In genomic region chr5:123015915-123016314, GRCm38 (mm10) we compare ENCODE assay signal across 8 mouse cellular contexts. TPM values are rescaled to one million over a fixed set of nuclear protein-coding genes. Genes with fewer than 3 reads are reported as not detected.
DNase-seq lines count a peak whose midpoint lies in the region; ATAC-seq lines count a peak whose summit lies in the region.

No protein-coding gene starts in this region.

- H3K36me3 ChIP-seq in embryonic facial prominence, embryonic 15.5 days = 0 out of 2 replicates have a peak, but pooled peaks cover 5% of the 10 kb centered on the region
- no peaks in the 10 kb centered on the region for H3K36me3 ChIP-seq in liver, embryonic 12.5 days
- no peaks in the 10 kb centered on the region for H3K36me3 ChIP-seq in neural tube, embryonic 14.5 days (ENCODE audit: control insufficient read depth, insufficient read depth, low read length)

- 18% methylated on average over 8 of the region's 8 CpGs for WGBS in embryonic facial prominence, embryonic 15.5 days
- WGBS in liver, embryonic 12.5 days (ENCODE audit: insufficient replicate concordance) = 19% methylated on average over 8 of the region's 8 CpGs
- 25% methylated on average over 8 of the region's 8 CpGs for WGBS in neural tube, embryonic 14.5 days

- peak overlapping the region; percentile 82 for H3K4me3 ChIP-seq in embryonic facial prominence, embryonic 15.5 days (replicated peaks)
- H3K4me3 ChIP-seq in liver, embryonic 12.5 days = peak overlapping the region; percentile 71
- peak overlapping the region; percentile 60 for H3K4me3 ChIP-seq in neural tube, embryonic 14.5 days (ENCODE audit: low read depth, low read length)

- peak; percentile 40 to 47 for DNase-seq in spleen, postnatal 36 days (ENCODE audit: low spot score in 2 of 2)
- DNase-seq in spleen, adult 18-20 months = no peak
- DNase-seq in layer of hippocampus, adult 18-20 months (ENCODE audit: low spot score in 2 of 2) = no peak
- DNase-seq in frontal cortex, postnatal 14 days (ENCODE audit: low spot score in 2 of 2) = no peak
- DNase-seq in cerebellum, postnatal 25 days = no peak

- H3K9ac ChIP-seq in embryonic facial prominence, embryonic 15.5 days = peak overlapping the region; percentile 72
- H3K9ac ChIP-seq in liver, embryonic 12.5 days = peak overlapping the region; percentile 85
- peak overlapping the region; percentile 50; the same call in 1 of the 2 replicates for H3K9ac ChIP-seq in neural tube, embryonic 14.5 days (replicated peaks; ENCODE audit: low read depth, low read length)

- H3K27ac ChIP-seq in embryonic facial prominence, embryonic 15.5 days (replicated peaks) = peak overlapping the region; percentile 95
- peak overlapping the region; percentile 91 for H3K27ac ChIP-seq in liver, embryonic 12.5 days
- H3K27ac ChIP-seq in neural tube, embryonic 14.5 days (ENCODE audit: low read depth, low read length) = no peak overlapping the region

- no peaks in the 10 kb centered on the region for H3K27me3 ChIP-seq in embryonic facial prominence, embryonic 15.5 days
- H3K27me3 ChIP-seq in liver, embryonic 12.5 days (replicated peaks) = no peaks in the 10 kb centered on the region
- H3K27me3 ChIP-seq in neural tube, embryonic 14.5 days (ENCODE audit: control insufficient read depth, insufficient read depth, low read length) = no peaks in the 10 kb centered on the region

- peak overlapping the region; percentile 87 for H3K4me2 ChIP-seq in embryonic facial prominence, embryonic 15.5 days (replicated peaks)
- peak overlapping the region; percentile 95 for H3K4me2 ChIP-seq in liver, embryonic 12.5 days
- H3K4me2 ChIP-seq in neural tube, embryonic 14.5 days (ENCODE audit: low read depth, low read length) = peak overlapping the region; percentile 49

- H3K4me1 ChIP-seq in embryonic facial prominence, embryonic 15.5 days = peaks cover 46% of the 10 kb centered on the region
- H3K4me1 ChIP-seq in liver, embryonic 12.5 days = peaks cover 67% of the 10 kb centered on the region
- peaks cover 15% of the 10 kb centered on the region; the same call in 1 of the 2 replicates for H3K4me1 ChIP-seq in neural tube, embryonic 14.5 days (ENCODE audit: control insufficient read depth, insufficient read depth, low read length)

- no peaks in the 10 kb centered on the region for H3K9me3 ChIP-seq in embryonic facial prominence, embryonic 15.5 days (replicated peaks)
- no peaks in the 10 kb centered on the region for H3K9me3 ChIP-seq in liver, embryonic 12.5 days (replicated peaks)
- H3K9me3 ChIP-seq in neural tube, embryonic 14.5 days (ENCODE audit: control insufficient read depth, low read length) = no peaks in the 10 kb centered on the region

- ATAC-seq in embryonic facial prominence, embryonic 15.5 days (ENCODE audit: insufficient number of reproducible peaks, low FRiP score, low TSS enrichment, low read depth) = no peak
- no peak for ATAC-seq in liver, embryonic 12.5 days
- ATAC-seq in neural tube, embryonic 14.5 days (ENCODE audit: low read depth) = no peak

RNA-seq across cellular contexts. Expression of gene Orai1, which starts 1.0 kb away (rescaled TPM):
- polyA plus RNA-seq in embryonic facial prominence, embryonic 15.5 days (2015; fragmentation: Nextera tagmentation; extraction: Ambion mirVana) = 16.8 and 17.3 TPM in 2 replicates
- 11.6 and 11.9 TPM in 2 replicates for polyA plus RNA-seq in liver, embryonic 12.5 days (2016; fragmentation: Nextera tagmentation; extraction: Ambion mirVana)
- 13.0 and 17.3 TPM in 2 replicates for polyA plus RNA-seq in neural tube, embryonic 14.5 days (2014; fragmentation: Nextera tagmentation; extraction: Ambion mirVana)
- 10 to 100 TPM; 11.2 to 11.9 TPM for total RNA-seq in layer of hippocampus, adult 18-20 months (2021)

RNA-seq across cellular contexts. Expression of gene Kdm2b, which starts 26.3 kb away (rescaled TPM):
- 42.9 and 43.9 TPM in 2 replicates for polyA plus RNA-seq in embryonic facial prominence, embryonic 15.5 days (2015; fragmentation: Nextera tagmentation; extraction: Ambion mirVana)
- polyA plus RNA-seq in liver, embryonic 12.5 days (2016; fragmentation: Nextera tagmentation; extraction: Ambion mirVana) = 28.9 and 30.6 TPM in 2 replicates
- 82.7 and 92.6 TPM in 2 replicates for polyA plus RNA-seq in neural tube, embryonic 14.5 days (2014; fragmentation: Nextera tagmentation; extraction: Ambion mirVana)
- 10 to 100 TPM; 33.5 to 39.4 TPM for total RNA-seq in layer of hippocampus, adult 18-20 months (2021)

RNA-seq across cellular contexts. Expression of gene Morn3, which starts 30.9 kb away (rescaled TPM):
- polyA plus RNA-seq in embryonic facial prominence, embryonic 15.5 days (2015; fragmentation: Nextera tagmentation; extraction: Ambion mirVana) = 4.7 and 11.2 TPM in 2 replicates
- polyA plus RNA-seq in liver, embryonic 12.5 days (2016; fragmentation: Nextera tagmentation; extraction: Ambion mirVana) = not detected in 2 replicates
- 0.37 and 0.43 TPM in 2 replicates for polyA plus RNA-seq in neural tube, embryonic 14.5 days (2014; fragmentation: Nextera tagmentation; extraction: Ambion mirVana)
- total RNA-seq in layer of hippocampus, adult 18-20 months (2021) = under 1 TPM; 0.38 to 0.94 TPM

RNA-seq across cellular contexts. Expression of gene Tmem120b, which starts 52.3 kb away (rescaled TPM):
- polyA plus RNA-seq in embryonic facial prominence, embryonic 15.5 days (2015; fragmentation: Nextera tagmentation; extraction: Ambion mirVana) = 19.4 and 21.2 TPM in 2 replicates
- polyA plus RNA-seq in liver, embryonic 12.5 days (2016; fragmentation: Nextera tagmentation; extraction: Ambion mirVana) = 28.2 and 30.3 TPM in 2 replicates
- polyA plus RNA-seq in neural tube, embryonic 14.5 days (2014; fragmentation: Nextera tagmentation; extraction: Ambion mirVana) = 15.6 and 16.1 TPM in 2 replicates
- total RNA-seq in layer of hippocampus, adult 18-20 months (2021) = 10 to 100 TPM; 16.4 to 17.6 TPM

Comparison
In these comparisons a context has a peak if more than half of its experiments do, and no peak if none do; other contexts are left out.
1. DNase-seq: peak in spleen, postnatal 36 days (2 of 2); none in spleen, adult 18-20 months (0 of 2), layer of hippocampus, adult 18-20 months (0 of 2), frontal cortex, postnatal 14 days (0 of 2) and cerebellum, postnatal 25 days (0 of 2).
2. Peak in every context shown above with its lines, with median percentiles within 50 percentile points of each other: H3K4me2 ChIP-seq, H3K4me3 ChIP-seq and H3K9ac ChIP-seq.